In the genomic region with DNA sequence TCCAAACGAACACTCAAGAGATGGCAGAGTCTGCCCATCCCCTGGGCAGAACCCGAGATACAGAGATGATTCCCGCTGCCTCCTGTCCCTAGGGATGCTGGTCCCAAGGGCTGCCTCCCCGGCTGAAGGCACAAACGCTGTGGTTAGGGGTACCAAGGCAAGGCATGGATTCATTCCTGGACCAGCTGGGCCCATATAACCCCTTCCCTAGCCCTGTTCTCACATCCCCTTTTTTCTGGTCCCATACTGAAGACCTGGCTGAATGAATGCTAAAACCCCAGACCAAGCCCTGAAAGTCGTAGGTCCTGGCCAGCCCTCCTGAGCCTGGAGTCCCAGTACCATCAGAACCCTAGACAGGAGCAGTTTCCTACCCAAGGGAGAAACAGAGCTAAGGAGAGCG, we compare ENCODE assay signal across 19 mouse cellular contexts. TPM values are rescaled to one million over a fixed set of nuclear protein-coding genes. Genes with fewer than 3 reads are reported as not detected.
"Had no signal": no experiment of that assay in that cellular context is flagged by ENCODE, and none has a peak within 500 bp of the region (broad histone marks: within the 10 kb centered on the region; RNA-seq: fewer than 3 reads in every experiment).

No protein-coding gene starts in this region.

- DNase-seq: lung, adult 2 months; lung, postnatal 14 days; lung, postnatal 4 days; right cerebral cortex, adult 18-20 months; right cerebral cortex, postnatal 14 days; right cerebral cortex, postnatal 4 days; thymus, adult 2 months; thymus, postnatal 14 days; thymus, postnatal 4 days had no signal

- H3K9me3 ChIP-seq: liver, embryonic 15.5 days; midbrain, embryonic 13.5 days had no signal

- H3K9ac ChIP-seq: liver, embryonic 15.5 days; midbrain, embryonic 13.5 days had no signal

- H3K4me2 ChIP-seq: liver, embryonic 15.5 days; midbrain, embryonic 13.5 days had no signal

- H3K27me3 ChIP-seq: liver, embryonic 15.5 days; midbrain, embryonic 13.5 days had no signal

- H3K27ac ChIP-seq: kidney, postnatal 0 days; midbrain, embryonic 13.5 days; stomach, postnatal 0 days had no signal

- ATAC-seq: intestine, postnatal 0 days; midbrain, embryonic 13.5 days; midbrain, embryonic 16.5 days had no signal

- H3K4me3 ChIP-seq: liver, embryonic 15.5 days; midbrain, embryonic 13.5 days; myocyte had no signal

RNA-seq across cellular contexts. Expression of gene Serpinf2, which starts 1.6 kb away (rescaled TPM):
- total RNA-seq: left cerebral cortex, postnatal 14 days; megakaryocyte-erythroid progenitor cell, adult 5-6 weeks had no signal
- polyA plus RNA-seq: midbrain, embryonic 16.5 days had no signal

RNA-seq across cellular contexts. Expression of gene Serpinf1, which starts 18.5 kb away (rescaled TPM):
- total RNA-seq: monocyte, adult 5-6 weeks had no signal
